Mouse (Mus musculus): ENCODE data around the gene Tmem255a. TPM values are rescaled to one million over a fixed set of nuclear protein-coding genes. Genes with fewer than 3 reads are reported as not detected.
"Not testable (repeated sequence)": the region's sequence is repeated elsewhere in the genome, so short reads cannot be mapped to it uniquely, and the experiment has no call there.

Gene Tmem255a
- total RNA-seq, 1 experiment from 2014 or later: not detected

DNA sequence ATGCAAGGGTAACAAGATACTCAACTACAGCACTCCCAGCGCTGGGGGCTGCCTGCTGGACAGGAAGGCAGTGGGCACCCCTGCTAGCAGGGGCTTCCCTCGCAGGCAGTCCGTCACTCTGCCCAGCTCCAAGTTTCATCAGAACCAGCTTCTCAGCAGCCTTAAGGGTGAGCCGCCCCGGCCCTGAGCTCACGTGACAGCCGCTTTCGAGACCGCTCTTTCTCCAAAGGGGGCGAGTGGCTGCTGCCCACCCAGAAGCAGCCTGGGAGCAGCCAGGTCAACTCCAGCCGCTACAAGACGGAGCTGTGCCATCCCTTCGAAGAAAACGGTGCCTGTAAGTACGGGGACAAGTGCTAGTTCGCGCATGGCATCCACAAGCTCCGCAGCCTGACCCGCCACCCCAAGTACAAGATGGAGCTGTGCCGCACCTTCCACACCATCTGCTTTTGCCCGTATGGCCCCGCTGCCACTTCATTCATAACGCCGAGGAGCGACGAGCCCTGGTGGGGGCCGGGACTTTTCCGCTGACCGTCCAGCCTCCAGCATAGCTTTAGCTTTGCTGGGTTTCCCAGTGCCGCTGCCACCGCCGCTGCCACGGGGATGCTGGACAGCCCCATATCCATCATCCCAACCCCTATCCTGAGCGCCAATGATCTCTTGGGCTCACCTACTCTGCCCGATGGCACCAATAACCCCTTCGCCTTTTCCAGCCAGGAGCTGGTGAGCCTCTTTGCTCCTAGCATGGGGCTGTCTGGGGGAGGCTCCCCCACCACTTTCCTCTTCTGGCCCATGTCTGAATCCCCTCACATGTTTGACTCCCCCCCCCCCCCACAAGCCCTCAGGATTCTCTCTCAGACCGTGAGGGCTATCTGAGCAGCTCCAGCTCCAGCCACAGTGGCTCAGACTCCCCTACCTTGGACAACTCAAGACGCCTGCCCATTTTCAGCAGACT, 71.3 kb downstream of the Tmem255a start:
- 0 out of 2 replicates have a peak, but pooled peaks have one; percentile 40 for ATAC-seq (replicated peaks; ENCODE audit: insufficient number of reproducible peaks, low FRiP score, low TSS enrichment, poor library complexity, severe bottlenecking)

DNA sequence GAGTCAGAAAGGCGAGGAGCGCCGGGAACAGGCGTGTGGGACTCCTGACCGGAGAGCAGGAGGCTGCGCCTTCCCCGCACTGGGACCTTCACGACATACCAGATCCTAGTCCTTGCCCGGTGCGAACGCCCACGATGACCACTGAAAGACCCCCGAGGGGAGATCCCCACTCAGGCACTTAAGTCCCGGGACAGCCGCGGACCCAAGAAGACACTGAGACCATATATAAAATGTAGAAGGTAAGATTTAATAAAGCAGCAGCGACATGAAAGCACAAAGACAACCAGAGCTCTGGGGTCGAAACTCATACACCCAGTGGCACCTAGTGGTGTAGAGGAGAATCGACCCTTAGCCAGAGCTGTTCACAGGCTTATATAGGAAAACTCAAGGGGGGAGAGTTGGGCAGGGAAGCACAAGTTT, 72.3 kb downstream of the Tmem255a start:
- not testable (repeated sequence) for ATAC-seq (replicated peaks; ENCODE audit: insufficient number of reproducible peaks, low FRiP score, low TSS enrichment, poor library complexity, severe bottlenecking)

DNA sequence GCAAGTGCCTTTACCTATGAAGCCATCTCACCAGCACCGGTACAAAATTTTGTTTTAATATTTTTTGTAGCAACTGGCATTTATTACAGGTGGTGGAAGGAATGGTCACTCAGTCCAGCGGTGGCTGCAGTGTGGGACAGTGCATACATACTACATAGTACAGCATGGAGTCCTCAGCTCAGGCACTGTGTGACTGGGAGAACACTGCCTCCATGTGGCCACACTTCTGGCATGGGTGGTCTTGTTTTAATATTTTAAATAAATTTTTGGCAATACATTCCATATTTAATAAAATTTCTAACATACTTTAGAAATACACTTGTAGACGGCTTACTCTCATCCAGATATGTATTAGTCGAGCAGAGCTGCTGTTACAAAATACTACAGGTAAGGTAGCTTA, 85.6 kb downstream of the Tmem255a start:
- ATAC-seq (replicated peaks; ENCODE audit: insufficient number of reproducible peaks, low FRiP score, low TSS enrichment, poor library complexity, severe bottlenecking): no peak

DNA sequence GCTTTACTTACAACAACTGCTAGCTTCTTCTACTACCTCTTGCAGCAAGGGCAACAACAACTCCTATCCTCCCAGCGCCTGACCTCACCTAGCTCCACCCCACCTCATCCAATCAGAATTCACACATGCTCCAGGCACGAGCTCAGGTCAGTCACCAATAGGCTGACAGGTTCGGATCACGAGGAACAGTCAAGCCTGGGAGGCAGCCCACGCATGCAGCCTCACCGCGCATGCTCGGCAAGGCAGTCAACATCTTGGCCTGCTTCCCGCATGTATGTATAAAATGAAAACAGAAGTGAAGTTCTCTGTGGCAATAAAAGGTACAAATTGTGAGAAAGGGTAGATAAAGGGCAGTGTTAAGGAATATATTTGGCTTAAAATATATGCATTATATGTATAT, 86.2 kb downstream of the Tmem255a start:
- no peak for ATAC-seq (replicated peaks; ENCODE audit: insufficient number of reproducible peaks, low FRiP score, low TSS enrichment, poor library complexity, severe bottlenecking)

DNA sequence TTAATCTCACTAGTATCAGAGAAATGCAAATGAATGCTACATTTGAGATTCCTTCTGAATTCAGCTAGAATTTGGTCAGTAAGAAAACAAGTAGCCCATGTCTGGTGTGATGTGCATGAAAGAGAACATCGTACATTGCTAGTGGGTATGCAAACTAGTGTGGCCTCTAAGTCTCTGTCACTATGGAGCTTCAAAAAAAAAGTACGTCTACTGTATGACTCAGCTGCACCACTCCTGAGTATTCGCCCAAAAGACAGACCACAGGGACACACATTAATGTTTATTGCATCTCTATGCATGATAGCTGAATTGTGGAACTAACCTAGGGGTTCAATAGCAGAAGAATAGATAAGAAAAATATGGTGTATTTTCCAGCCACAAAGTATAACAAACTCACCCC, 86.9 kb downstream of the Tmem255a start:
- no peak for ATAC-seq (replicated peaks; ENCODE audit: insufficient number of reproducible peaks, low FRiP score, low TSS enrichment, poor library complexity, severe bottlenecking)

DNA sequence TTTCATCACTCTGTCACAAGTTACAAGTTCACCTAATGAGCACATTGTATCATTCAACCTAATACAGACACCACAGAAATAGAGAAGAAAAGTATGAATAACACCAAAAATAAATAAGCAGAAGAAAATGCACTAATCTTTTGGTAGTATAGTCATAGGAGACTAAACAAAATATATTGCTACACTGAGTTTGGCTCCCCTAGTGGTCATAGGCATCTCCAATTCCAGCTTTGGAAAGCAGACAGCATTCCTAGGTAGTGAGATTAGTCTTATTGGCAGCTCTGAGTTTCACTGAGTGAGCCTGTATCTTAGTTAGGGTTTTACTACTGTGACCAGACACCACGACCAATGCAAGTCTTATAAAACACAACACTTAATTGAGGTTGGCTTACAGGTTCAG, 93.1 kb downstream of the Tmem255a start:
- no peak for ATAC-seq (replicated peaks; ENCODE audit: insufficient number of reproducible peaks, low FRiP score, low TSS enrichment, poor library complexity, severe bottlenecking)

Other genes starting within 250 kb of the Tmem255a start
- gene Btg1-ps1, start 233.6 kb downstream of the Tmem255a start, total RNA-seq (2017): not detected in 3 replicates
- not detected in 3 replicates for gene Btg1-ps2, start 209.3 kb downstream of the Tmem255a start, total RNA-seq (2017)
- gene Rhox10, start 186.0 kb downstream of the Tmem255a start, total RNA-seq (2017): not detected in 3 replicates
- gene Rhox11, start 167.3 kb downstream of the Tmem255a start, total RNA-seq (2017): not detected in 3 replicates
- gene Rhox12, start 141.5 kb downstream of the Tmem255a start, total RNA-seq (2017): not detected in 3 replicates
- gene Rhox13, start 131.2 kb downstream of the Tmem255a start, total RNA-seq (2017): not detected in 3 replicates
- gene Zbtb33, start 62.6 kb downstream of the Tmem255a start, total RNA-seq (2017): 23.9 to 32.8 TPM (median 25.2 TPM) in 3 replicates
- gene Atp1b4, start 63.7 kb upstream of the Tmem255a start, total RNA-seq (2017): not detected in 3 replicates
- 180 to 255 TPM (median 225 TPM) in 3 replicates for gene Lamp2, start 204.0 kb upstream of the Tmem255a start, total RNA-seq (2017)

All from monocyte, adult 5-6 weeks (primary cell).